15 mouse cellular contexts compared by ENCODE assay signal in the genomic region with DNA sequence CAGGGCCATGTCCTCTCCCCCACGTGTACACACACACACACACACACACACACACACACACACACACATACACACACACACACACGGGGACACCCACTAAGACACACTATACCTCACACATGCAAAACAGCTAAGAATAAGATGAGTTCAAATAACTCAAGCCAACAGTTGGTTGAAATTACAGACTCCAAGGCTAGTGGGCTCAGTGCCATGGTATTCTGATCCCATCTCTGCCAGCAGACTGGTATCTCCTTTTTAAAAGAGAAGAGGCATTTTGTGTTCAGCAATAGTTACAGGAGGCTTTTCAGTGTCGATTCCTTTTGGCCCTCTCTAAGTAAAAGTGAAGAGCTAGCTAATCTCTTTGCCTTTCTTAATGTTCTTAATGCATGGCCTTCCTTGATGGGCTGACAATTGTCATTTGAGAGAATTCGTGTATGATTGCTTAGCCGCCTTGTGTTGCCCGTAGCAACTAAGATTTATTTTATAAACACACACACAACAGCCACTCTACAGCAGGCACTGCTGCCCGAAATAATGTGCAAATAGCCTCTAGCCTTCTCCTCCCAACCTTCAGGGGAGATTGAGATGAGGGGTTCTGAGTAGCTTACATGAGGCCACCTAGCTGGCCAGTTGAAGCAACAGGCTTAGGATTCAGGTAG.
A peak's percentile ranks its signal among the peaks of the same experiment; 100 is the strongest.
DNase-seq lines count a peak whose midpoint lies in the region; ATAC-seq and TF ChIP-seq lines count a peak whose summit lies in the region.
"Had no signal": no experiment of that assay in that cellular context is flagged by ENCODE, and none has a peak within 500 bp of the region (broad histone marks: within the 10 kb centered on the region; RNA-seq: fewer than 3 reads in every experiment).

No protein-coding gene starts in this region.

- no peak overlapping the region for H3ac ChIP-seq in myocyte (ENCODE audit: control insufficient read depth, insufficient read length)

- H3K9me3 ChIP-seq in embryonic facial prominence, embryonic 14.5 days (ENCODE audit: control insufficient read depth, low read length) = no peaks in the 10 kb centered on the region
- no peaks in the 10 kb centered on the region for H3K9me3 ChIP-seq in embryonic facial prominence, embryonic 10.5 days
- no peaks in the 10 kb centered on the region for H3K9me3 ChIP-seq in lung, embryonic 14.5 days (ENCODE audit: low read depth, low read length)
- H3K9me3 ChIP-seq: hindbrain, embryonic 13.5 days; liver, embryonic 12.5 days; neural tube, embryonic 15.5 days had no signal

- no peak for TF ChIP-seq CTCF in lung, embryonic 14.5 days (IDR thresholded peaks at IDR 0.05; ENCODE audit: low read depth)
- TF ChIP-seq CTCF in left cerebral cortex, adult 2 months (IDR thresholded peaks at IDR 0.05) = no peak

- no peak for TF ChIP-seq POLR2A in myocyte (IDR thresholded peaks at IDR 0.05; ENCODE audit: insufficient read length, low read depth)

- H3K4me3 ChIP-seq in embryonic facial prominence, embryonic 14.5 days (ENCODE audit: low read depth, low read length) = no peak overlapping the region
- no peak overlapping the region for H3K4me3 ChIP-seq in embryonic facial prominence, embryonic 10.5 days
- H3K4me3 ChIP-seq in lung, embryonic 14.5 days (ENCODE audit: low read depth, low read length) = no peak overlapping the region
- H3K4me3 ChIP-seq in myocyte = no peak overlapping the region
- H3K4me3 ChIP-seq in left cerebral cortex, adult 2 months = no peak overlapping the region
- H3K4me3 ChIP-seq: hindbrain, embryonic 13.5 days; layer of hippocampus, adult 2 months; liver, embryonic 12.5 days; neural tube, embryonic 15.5 days had no signal

- no peak overlapping the region for H3K4me2 ChIP-seq in embryonic facial prominence, embryonic 14.5 days (ENCODE audit: low read depth, low read length)
- no peak overlapping the region for H3K4me2 ChIP-seq in lung, embryonic 14.5 days
- H3K4me2 ChIP-seq in myocyte (ENCODE audit: low read depth) = peak overlapping the region; percentile 74
- H3K4me2 ChIP-seq: hindbrain, embryonic 13.5 days; liver, embryonic 12.5 days; neural tube, embryonic 15.5 days had no signal

- no peaks in the 10 kb centered on the region for H3K27me3 ChIP-seq in embryonic facial prominence, embryonic 14.5 days (replicated peaks; ENCODE audit: control insufficient read depth, insufficient read depth, low read length)
- H3K27me3 ChIP-seq in embryonic facial prominence, embryonic 10.5 days (replicated peaks; ENCODE audit: low read depth, poor library complexity, severe bottlenecking) = no peaks in the 10 kb centered on the region
- H3K27me3 ChIP-seq in lung, embryonic 14.5 days (ENCODE audit: insufficient read depth, low read length) = no peaks in the 10 kb centered on the region
- no peaks in the 10 kb centered on the region for H3K27me3 ChIP-seq in myocyte (ENCODE audit: control insufficient read depth, insufficient read depth, insufficient read length)
- H3K27me3 ChIP-seq: hindbrain, embryonic 13.5 days; liver, embryonic 12.5 days; neural tube, embryonic 15.5 days had no signal

- peaks cover 6% of the 10 kb centered on the region for H3K4me1 ChIP-seq in embryonic facial prominence, embryonic 14.5 days (ENCODE audit: control insufficient read depth, insufficient read depth, low read length)
- no peaks in the 10 kb centered on the region for H3K4me1 ChIP-seq in embryonic facial prominence, embryonic 10.5 days
- H3K4me1 ChIP-seq in lung, embryonic 14.5 days (ENCODE audit: insufficient read depth) = peaks cover 15% of the 10 kb centered on the region
- H3K4me1 ChIP-seq: liver, embryonic 12.5 days had no signal

- intact Hi-C loops in left cerebral cortex, adult 2 months (cut with DNase I) = no loop called here

- no peak for ATAC-seq in embryonic facial prominence, embryonic 14.5 days (ENCODE audit: low read depth)
- no peak; the same call in 1 of the 2 replicates for ATAC-seq in lung, embryonic 14.5 days (ENCODE audit: insufficient read depth)
- ATAC-seq: forebrain, embryonic 14.5 days; liver, embryonic 12.5 days had no signal

- H3K79me2 ChIP-seq in myocyte (ENCODE audit: control insufficient read depth, insufficient read depth) = no peaks in the 10 kb centered on the region

- DNase-seq in embryonic facial prominence, embryonic 14.5 days (ENCODE audit: low spot score) = peak; percentile 77
- DNase-seq in embryonic facial prominence, embryonic 10.5 days (ENCODE audit: low spot score) = no peak
- peak; percentile 58 for DNase-seq in lung, embryonic 14.5 days
- no peak for DNase-seq in lung, postnatal 4 days
- DNase-seq in adrenal gland, postnatal 10 days = peak; percentile 63
- DNase-seq in left cerebral cortex, adult 2 months (ENCODE audit: extremely low spot score in 1 of 2, low spot score in 2 of 2) = no peak
- DNase-seq in frontal cortex, adult 2 months (ENCODE audit: extremely low spot score in 1 of 2, low spot score in 1 of 2) = no peak
- DNase-seq: spleen, adult 18-20 months; thymus, adult 18-20 months had no signal

- H3K9ac ChIP-seq in embryonic facial prominence, embryonic 14.5 days (ENCODE audit: low read depth, low read length) = no peak overlapping the region
- H3K9ac ChIP-seq in lung, embryonic 14.5 days = no peak overlapping the region
- H3K9ac ChIP-seq: hindbrain, embryonic 13.5 days; liver, embryonic 12.5 days; neural tube, embryonic 15.5 days had no signal

- peak overlapping the region; percentile 58; the same call in 1 of the 2 replicates for H3K27ac ChIP-seq in embryonic facial prominence, embryonic 14.5 days (replicated peaks; ENCODE audit: low read depth, low read length)
- no peak overlapping the region for H3K27ac ChIP-seq in embryonic facial prominence, embryonic 10.5 days (replicated peaks)
- H3K27ac ChIP-seq in lung, embryonic 14.5 days (ENCODE audit: low read depth) = no peak overlapping the region; the same call in 1 of the 2 replicates
- H3K27ac ChIP-seq in left cerebral cortex, adult 2 months = no peak overlapping the region
- H3K27ac ChIP-seq: hindbrain, embryonic 13.5 days; layer of hippocampus, adult 2 months; liver, embryonic 12.5 days; neural tube, embryonic 15.5 days had no signal

- H3K36me3 ChIP-seq in embryonic facial prominence, embryonic 14.5 days (ENCODE audit: control insufficient read depth, insufficient read depth, low read length) = no peaks in the 10 kb centered on the region
- H3K36me3 ChIP-seq in embryonic facial prominence, embryonic 10.5 days (replicated peaks) = no peaks in the 10 kb centered on the region
- no peaks in the 10 kb centered on the region for H3K36me3 ChIP-seq in lung, embryonic 14.5 days (ENCODE audit: insufficient read depth)
- no peaks in the 10 kb centered on the region for H3K36me3 ChIP-seq in myocyte (ENCODE audit: control insufficient read depth, insufficient read depth)
- H3K36me3 ChIP-seq: hindbrain, embryonic 13.5 days; liver, embryonic 12.5 days; neural tube, embryonic 15.5 days had no signal

- WGBS in embryonic facial prominence, embryonic 14.5 days = 69% methylated on average over 7 of the region's 7 CpGs
- 85% methylated on average over 7 of the region's 7 CpGs for WGBS in embryonic facial prominence, embryonic 10.5 days
- WGBS in lung, embryonic 14.5 days = 53% methylated on average over 7 of the region's 7 CpGs

TF ChIP-seq in myocyte, 11 proteins besides CTCF, POLR2A, EP300 and RAD21:
- TF ChIP-seq MYOG (IDR thresholded peaks at IDR 0.05; ENCODE audit: control insufficient read depth in 1 of 3, insufficient read depth in 1 of 3, insufficient read length in 2 of 3, low read depth in 2 of 3) (no peak), USF1 (IDR thresholded peaks at IDR 0.05; ENCODE audit: low read depth) (no peak), CEBPB (IDR thresholded peaks at IDR 0.05; ENCODE audit: insufficient read depth, poor library complexity, severe bottlenecking) (no peak), REST (IDR thresholded peaks at IDR 0.05; ENCODE audit: insufficient read depth, insufficient read length) (no peak), POLR2AphosphoS2 (IDR thresholded peaks at IDR 0.05; ENCODE audit: insufficient read length, low read depth) (no peak), MAX (IDR thresholded peaks at IDR 0.05; ENCODE audit: low read depth) (no peak), E2F4 (IDR thresholded peaks at IDR 0.05; ENCODE audit: insufficient read depth) (no peak), SRF (IDR thresholded peaks at IDR 0.05; ENCODE audit: control insufficient read depth, insufficient read length, low read depth) (no peak), TCF12 (IDR thresholded peaks at IDR 0.05; ENCODE audit: insufficient read depth, poor library complexity, severe bottlenecking) (no peak), TCF3 (IDR thresholded peaks at IDR 0.05; ENCODE audit: insufficient read length, low read depth) (no peak), MYOD1 (IDR thresholded peaks at IDR 0.05; ENCODE audit: control insufficient read depth in 1 of 3, insufficient read length in 2 of 3, low read depth in 2 of 3) (no peak)

Comparison
In these comparisons a context has a peak if more than half of its experiments do, and no peak if none do; other contexts are left out.
1. DNase-seq: peak in embryonic facial prominence, embryonic 14.5 days (single experiment), lung, embryonic 14.5 days (single experiment) and adrenal gland, postnatal 10 days (single experiment); none in embryonic facial prominence, embryonic 10.5 days (single experiment), lung, postnatal 4 days (0 of 2), left cerebral cortex, adult 2 months (0 of 2) and frontal cortex, adult 2 months (0 of 2).